Mouse (Mus musculus) layer of hippocampus, postnatal 25 days (tissue): ENCODE measurements at regions not wholly inside any gene's neighbourhood (a gene's known extent, or its start where the extent isn't known, plus 50 kb on each side); places are given as distances from the start of the nearest gene placed in this dataset.

ENCODE experiments used
- DNase-seq, 2 experiments: peaks; one replicate each; pipeline ENCODE4 v3.0.0; 2022; ENCODE audit warnings: mixed read lengths in 2 of 2, low spot score in 1 of 2; ENCODE audit errors: extremely low spot score in 1 of 2

GRCm38 (mm10) chr6:147816861-147817260, 230.2 kb upstream of the Far2 start:
- no peak for DNase-seq

GRCm38 (mm10) chr6:147817262-147817661, 229.8 kb upstream of the Far2 start:
- no peak for DNase-seq

GRCm38 (mm10) chr6:147822215-147822614, 224.8 kb upstream of the Far2 start:
- no peak for DNase-seq

- DNase-seq = no peak
These were observed 214.5 kb upstream of the Far2 start for GRCm38 (mm10) chr6:147832521-147832920.

- no peak for DNase-seq
These were observed 213.6 kb upstream of the Far2 start for GRCm38 (mm10) chr6:147833501-147833900.

- no peak for DNase-seq
These were observed 208.2 kb upstream of the Far2 start for GRCm38 (mm10) chr6:147838846-147839245.

GRCm38 (mm10) chr6:147849988-147850387, 197.1 kb upstream of the Far2 start:
- DNase-seq = no peak

GRCm38 (mm10) chr6:147861116-147861515, 185.9 kb upstream of the Far2 start:
- DNase-seq = no peak

- no peak for DNase-seq
These were observed 176.0 kb upstream of the Far2 start for GRCm38 (mm10) chr6:147871033-147871432.

GRCm38 (mm10) chr6:147873173-147873572, 173.9 kb upstream of the Far2 start:
- DNase-seq = no peak

- DNase-seq = no peak
These were observed 168.6 kb upstream of the Far2 start for GRCm38 (mm10) chr6:147878485-147878884.

- no peak for DNase-seq
These were observed 161.2 kb upstream of the Far2 start for GRCm38 (mm10) chr6:147885902-147886301.

- DNase-seq = no peak
These were observed 127.4 kb upstream of the Far2 start for GRCm38 (mm10) chr6:147919697-147920096.

GRCm38 (mm10) chr6:147921091-147921490, 126.0 kb upstream of the Far2 start:
- DNase-seq = no peak

GRCm38 (mm10) chr6:147922506-147922905, 124.6 kb upstream of the Far2 start:
- DNase-seq = no peak

GRCm38 (mm10) chr6:147923246-147923645, 123.8 kb upstream of the Far2 start:
- no peak for DNase-seq

GRCm38 (mm10) chr6:147928951-147929350, 118.1 kb upstream of the Far2 start:
- DNase-seq = no peak

- no peak for DNase-seq
These were observed 103.0 kb upstream of the Far2 start for GRCm38 (mm10) chr6:147944020-147944419.

GRCm38 (mm10) chr6:147944940-147945676, 102.0 kb upstream of the Far2 start:
- no peak for DNase-seq

GRCm38 (mm10) chr6:147947997-147948396, 99.1 kb upstream of the Far2 start:
- DNase-seq = no peak

GRCm38 (mm10) chr6:147951642-147952041, 95.4 kb upstream of the Far2 start:
- DNase-seq = no peak

GRCm38 (mm10) chr6:147953058-147953679, 93.9 kb upstream of the Far2 start:
- DNase-seq = no peak
